Mouse (Mus musculus) CH12.LX (cell line): ENCODE results near the gene Sf3a2. TPM values are rescaled to one million over a fixed set of nuclear protein-coding genes. Genes with fewer than 3 reads are reported as not detected.

ENCODE experiments used
- DNase-seq: peaks from one replicate; pipeline ENCODE4 v3.0.0-alpha.2; 2013; ENCODE audit errors: extremely low read depth
- H3K27ac ChIP-seq: 2 replicates; pipeline ENCODE4 v1.5.1; 2012; ENCODE audit warnings: low read depth, mild to moderate bottlenecking, control low read depth, moderate library complexity; ENCODE audit not compliant: insufficient read depth
- H3K27me3 ChIP-seq: replicated peaks from 2 replicates; pipeline ENCODE3; 2012; ENCODE audit warnings: inconsistent platforms
- H3K36me3 ChIP-seq, 2 experiments: replicated peaks in 1 of 2; 2 replicates each; pipeline versions ENCODE3 to v1.6.1; 2012; ENCODE audit warnings: inconsistent platforms in 1 of 2, low read length in 1 of 2, mild to moderate bottlenecking in 1 of 2, mixed read lengths in 1 of 2, moderate library complexity in 1 of 2; ENCODE audit not compliant: control insufficient read depth in 1 of 2, insufficient read depth in 1 of 2
- H3K4me1 ChIP-seq, 2 experiments: 2 replicates each; pipeline ENCODE4 v1.6.1; 2012; ENCODE audit warnings: inconsistent platforms in 1 of 2, moderate library complexity in 1 of 2; ENCODE audit not compliant: insufficient read depth in 2 of 2, control insufficient read depth in 1 of 2
- H3K4me2 ChIP-seq: 2 replicates; pipeline ENCODE4 v1.6.1; 2012; ENCODE audit warnings: low read depth, mild to moderate bottlenecking, control low read depth; ENCODE audit not compliant: poor library complexity, insufficient read depth, severe bottlenecking
- H3K4me3 ChIP-seq, 3 experiments: fragments of 150-350 bp in 1 of 3; sonication (generic) in 1 of 3; replicated peaks in 1 of 3; 2 replicates each; pipeline versions ENCODE3 to v1.5.1; 2011 to 2012; ENCODE audit warnings: low read depth in 2 of 3, low read length in 2 of 3, mild to moderate bottlenecking in 2 of 3, moderate library complexity in 2 of 3, control low read depth in 1 of 3, improper control_type of control experiment in 1 of 3, inconsistent platforms in 1 of 3, mixed read lengths in 1 of 3; ENCODE audit not compliant: poor library complexity in 1 of 3
- H3K79me2 ChIP-seq: replicated peaks from 2 replicates; pipeline ENCODE4 v1.6.1; 2012; ENCODE audit warnings: mild to moderate bottlenecking, moderate library complexity; ENCODE audit not compliant: control insufficient read depth, poor library complexity, insufficient read depth, severe bottlenecking; ENCODE audit errors: extremely low read depth
- H3K9ac ChIP-seq: 2 replicates; pipeline ENCODE4 v1.6.1; 2012; ENCODE audit warnings: low read depth, mild to moderate bottlenecking, control low read depth, moderate library complexity; ENCODE audit not compliant: insufficient read depth
- H3K9me3 ChIP-seq: replicated peaks from 2 replicates; pipeline ENCODE3; 2012; ENCODE audit warnings: low read length, inconsistent platforms, mixed read lengths
- CHD1 ChIP-seq: IDR thresholded peaks from 2 replicates; pipeline ENCODE4 v1.6.1; 2012; ENCODE audit warnings: low read depth, low read length, improper control_type of control experiment, inconsistent platforms
- CTCF ChIP-seq, 2 experiments: IDR thresholded peaks in 1 of 2; conservative IDR thresholded peaks in 1 of 2; 2 replicates each; pipeline ENCODE4 v1.5.1; 2011 to 2012; ENCODE audit warnings: low read depth in 2 of 2, low read length in 2 of 2, improper control_type of control experiment in 1 of 2, inconsistent platforms in 1 of 2, mild to moderate bottlenecking in 1 of 2, moderate library complexity in 1 of 2
- E2F4 ChIP-seq: IDR thresholded peaks from 2 replicates; pipeline ENCODE4 v1.6.1; 2011; ENCODE audit warnings: low read depth, low read length, improper control_type of control experiment; ENCODE audit not compliant: insufficient replicate concordance
- ELF1 ChIP-seq: IDR thresholded peaks from 2 replicates; pipeline ENCODE4 v1.6.1; 2014; ENCODE audit warnings: low read depth, mild to moderate bottlenecking, inconsistent platforms, low read length, improper control_type of control experiment
- EP300 ChIP-seq: IDR thresholded peaks from 2 replicates; pipeline ENCODE4 v1.6.1; 2011; ENCODE audit warnings: low read length, improper control_type of control experiment
- GABPA ChIP-seq: IDR thresholded peaks from 2 replicates; pipeline ENCODE4 v1.6.1; 2012; ENCODE audit warnings: low read depth, low read length, improper control_type of control experiment, inconsistent platforms; ENCODE audit not compliant: insufficient replicate concordance
- IRF4 ChIP-seq: IDR thresholded peaks from 2 replicates; pipeline ENCODE4 v1.6.1; 2014; ENCODE audit warnings: low read depth, mild to moderate bottlenecking, inconsistent platforms, low read length, improper control_type of control experiment
- JUN ChIP-seq: IDR thresholded peaks from 2 replicates; pipeline ENCODE4 v1.6.1; 2011; ENCODE audit warnings: low read depth, mild to moderate bottlenecking, low read length, improper control_type of control experiment, moderate library complexity; ENCODE audit not compliant: insufficient read depth
- KAT2A ChIP-seq: IDR thresholded peaks from 2 replicates; pipeline ENCODE4 v1.6.1; 2012; ENCODE audit warnings: low read length, improper control_type of control experiment, inconsistent platforms; ENCODE audit not compliant: insufficient replicate concordance
- MEF2A ChIP-seq: IDR thresholded peaks from 2 replicates; pipeline ENCODE4 v1.6.1; 2014; ENCODE audit warnings: low read depth, mild to moderate bottlenecking, inconsistent platforms, low read length, improper control_type of control experiment, borderline replicate concordance
- MYC ChIP-seq: IDR thresholded peaks from 2 replicates; pipeline ENCODE4 v1.6.1; 2011; ENCODE audit warnings: low read depth, mild to moderate bottlenecking, improper control_type of control experiment, low read length
- NELFE ChIP-seq: IDR thresholded peaks from 2 replicates; pipeline ENCODE4 v1.6.1; 2011; ENCODE audit warnings: low read depth, low read length, improper control_type of control experiment
- POLR2AphosphoS2 ChIP-seq: IDR thresholded peaks from 2 replicates; pipeline ENCODE4 v1.6.1; 2011; ENCODE audit warnings: low read depth, low read length, improper control_type of control experiment
- SMC3 ChIP-seq: IDR thresholded peaks from 2 replicates; pipeline ENCODE4 v1.6.1; 2011; ENCODE audit warnings: low read depth, low read length, improper control_type of control experiment
- UBTF ChIP-seq: IDR thresholded peaks from 2 replicates; pipeline ENCODE4 v1.6.1; 2012; ENCODE audit warnings: low read depth, mild to moderate bottlenecking, inconsistent platforms, low read length, improper control_type of control experiment, moderate library complexity
- dilution Hi-C: fragments of 300-500 bp; cut with MboI; formaldehyde crosslinking; loops from 2 replicates; pipeline ENCODE4 v1.14.3; 2020; ENCODE audit warnings: low sequenced_read_pairs; ENCODE audit not compliant: extremely low pct_unique_long_range_greater_than_20kb, extremely low pct_ligation_motif_present
- in situ Hi-C: fragments of 300-500 bp; cut with MboI; formaldehyde crosslinking; loops from 3 replicates; pipeline ENCODE4 v1.14.3; 2019; ENCODE audit warnings: low sequenced_read_pairs, low pct_ligation_motif_present, low pct_unique_long_range_greater_than_20kb, mixed read lengths
- polyA plus RNA-seq: library from polyadenylated mRNA; unstranded; fragments of >175 nt; gene quantifications from 2 replicates; pipeline ENCODE4 v1.2.1, GENCODE M21; 2012; ENCODE audit warnings: low read depth; ENCODE audit not compliant: insufficient read length
- total RNA-seq, 2 experiments: library from RNA; depleted of rRNA; stranded (reverse); fragments of 300-350 nt in 1 of 2; fragments of >200 nt in 1 of 2; gene quantifications; 2 replicates each; pipeline ENCODE4 v1.2.3; 2012 to 2014

Sf3a2 gene
- total and polyA plus RNA-seq, 3 experiments = 12.4 to 153 (median 29.0) TPM

DNA sequence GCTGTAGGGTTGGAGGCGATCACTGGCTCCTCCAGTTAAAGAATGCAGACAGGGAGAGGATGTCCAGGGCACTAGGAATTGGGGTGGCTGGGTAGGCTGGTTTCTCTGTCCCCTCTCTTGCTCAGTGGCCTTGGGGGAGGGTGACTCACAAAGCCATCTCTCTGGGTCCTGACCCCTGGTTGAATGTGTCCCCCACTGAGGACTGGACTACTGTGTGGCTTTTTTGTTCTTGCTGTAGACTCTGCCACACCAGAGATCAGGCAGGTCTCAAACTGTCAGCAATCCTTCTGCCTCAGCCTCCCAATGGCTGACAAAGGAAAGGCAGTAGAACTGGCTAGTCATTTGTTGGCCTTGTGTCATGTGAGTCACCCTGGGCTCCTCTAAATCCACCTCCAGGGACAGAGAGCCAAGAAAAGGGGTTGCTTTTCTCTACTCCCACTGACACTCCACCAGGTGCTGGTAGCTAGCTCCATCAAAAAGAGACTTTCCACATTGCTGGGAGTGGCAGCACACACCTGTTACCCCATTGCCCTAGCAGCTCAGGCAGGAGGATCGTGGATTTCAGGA lies 40.4 kb downstream of the Sf3a2 start:
- Histone ChIP-seq H3K27me3 (peaks cover 29% of the 10 kb centered on the region), H3K27ac (no peak overlapping the region), H3K9ac (no peak overlapping the region), H3K79me2 (no peaks in the 10 kb centered on the region), H3K4me2 (no peak overlapping the region), H3K36me3 (peaks cover 0 to 2% of the 10 kb centered on the region in 2 experiments), H3K4me1 (peaks cover 0 to 12% of the 10 kb centered on the region in 2 experiments; a peak in 2 of 4 replicates), H3K9me3 (no peaks in the 10 kb centered on the region), H3K4me3 (no peak overlapping the region)
- dilution Hi-C loops (no loop called here), in situ Hi-C loops (no loop called here)
- no peak for DNase-seq
- no peak for TF ChIP-seq UBTF
- no peak for TF ChIP-seq JUN
- no peak for TF ChIP-seq KAT2A
- TF ChIP-seq EP300 = no peak
- no peak for TF ChIP-seq MYC
- TF ChIP-seq CHD1 = no peak
- no peak for TF ChIP-seq MEF2A
- TF ChIP-seq CTCF (conservative IDR thresholded peaks at IDR 0.05 in 1 of 2, IDR thresholded peaks at IDR 0.05 in 1 of 2; ENCODE audit: low read depth in 2 of 2, low read length in 2 of 2) = no peak
- no peak for TF ChIP-seq IRF4
- no peak for TF ChIP-seq SMC3

DNA sequence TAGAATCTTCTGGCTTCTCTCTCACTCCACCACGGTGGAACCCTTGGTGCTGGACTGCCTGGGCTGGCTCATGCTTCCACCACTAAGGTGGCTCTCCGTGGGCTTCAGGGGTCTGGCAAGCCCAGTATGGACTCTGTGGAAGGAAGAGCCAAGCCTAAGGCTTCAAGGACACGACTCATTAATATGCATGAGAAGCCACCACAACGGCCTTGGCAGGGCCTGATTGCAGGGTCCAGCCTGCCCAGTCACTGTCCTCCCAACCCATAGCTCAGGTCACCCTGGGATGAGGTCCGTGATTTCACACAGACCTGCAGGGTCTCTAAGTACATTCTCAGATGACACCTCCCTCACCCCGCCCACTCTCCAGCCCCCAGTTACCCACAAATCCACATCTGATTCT lies 41.9 kb downstream of the Sf3a2 start:
- in situ Hi-C loops (no loop called here), dilution Hi-C loops (no loop called here)
- H3K9me3 ChIP-seq = no peaks in the 10 kb centered on the region
- no peak for TF ChIP-seq GABPA
- no peak overlapping the region for H3K9ac ChIP-seq
- DNase-seq = no peak
- H3K79me2 ChIP-seq = no peaks in the 10 kb centered on the region
- no peak overlapping the region for H3K27ac ChIP-seq
- H3K36me3 ChIP-seq = peaks cover 0 to 2% of the 10 kb centered on the region in 2 experiments
- no peak overlapping the region for H3K4me2 ChIP-seq
- peaks cover 42% of the 10 kb centered on the region for H3K27me3 ChIP-seq
- peaks cover 0 to 12% of the 10 kb centered on the region in 2 experiments; a peak in 2 of 4 replicates for H3K4me1 ChIP-seq
- H3K4me3 ChIP-seq = no peak overlapping the region

DNA sequence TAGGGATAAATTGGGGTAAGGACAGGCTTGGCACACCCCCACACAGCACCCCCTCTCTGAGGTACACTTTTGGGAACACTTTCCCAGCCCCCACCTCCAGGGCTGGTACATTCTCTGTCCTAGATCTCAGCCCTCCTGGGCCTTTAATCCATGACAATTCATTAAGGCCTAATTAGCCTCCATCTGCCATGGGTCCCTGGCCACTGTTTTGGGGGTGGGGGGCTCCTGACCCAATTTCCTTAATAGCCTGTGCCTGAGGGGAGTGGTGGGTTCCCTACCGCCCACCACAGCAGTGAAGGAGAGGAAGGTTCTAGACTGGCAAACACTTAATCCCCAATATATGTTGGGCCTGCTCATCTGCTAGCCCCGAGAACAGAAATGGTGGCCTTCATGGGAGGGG lies 43.7 kb downstream of the Sf3a2 start:
- H3K27me3 ChIP-seq = peaks cover 50% of the 10 kb centered on the region
- TF ChIP-seq KAT2A = no peak
- no peak for TF ChIP-seq ELF1
- TF ChIP-seq POLR2AphosphoS2 = no peak
- no peak for TF ChIP-seq E2F4
- no peak for TF ChIP-seq NELFE
- peaks cover 0 to 12% of the 10 kb centered on the region in 2 experiments; a peak in 2 of 4 replicates for H3K4me1 ChIP-seq

More for the DNA sequence above, 43.7 kb downstream of the Sf3a2 start:
- no peak overlapping the region for H3K4me3 ChIP-seq
- in situ Hi-C loops = no loop called here
- H3K9me3 ChIP-seq = no peaks in the 10 kb centered on the region
- DNase-seq = no peak
- no peak overlapping the region for H3K4me2 ChIP-seq
- no peak overlapping the region for H3K27ac ChIP-seq
- H3K36me3 ChIP-seq = no peaks in the 10 kb centered on the region
- dilution Hi-C loops = no loop called here
- H3K9ac ChIP-seq = no peak overlapping the region
- no peaks in the 10 kb centered on the region for H3K79me2 ChIP-seq
